Mouse (Mus musculus): ENCODE measurements around the gene Fbxo24. TPM values are rescaled to one million over a fixed set of nuclear protein-coding genes. Genes with fewer than 3 reads are reported as not detected.

Fbxo24 gene
- polyA plus RNA-seq (2014; fragmentation: Nextera tagmentation; extraction: Ambion mirVana): 0.18 TPM in 1 of 2 replicates, not detected in the other

GRCm38 (mm10) chr5:137628498-137629305 lies at the start of gene Fbxo24, which contains the start of the genes Lrch4 and Gm20605:
Fbxo24 (minus strand) TSS chr5:137629002.
Lrch4 (plus strand) TSS chr5:137629121.
Gm20605 (plus strand) TSS chr5:137629175.
- H3K36me3 ChIP-seq (ENCODE audit: control insufficient read depth, insufficient read depth, low read length): peaks cover under 1% of the 10 kb centered on the region; the same call in 1 of the 2 replicates
- H3K4me3 ChIP-seq (ENCODE audit: low read depth, low read length): peak within 1 kb of the TSS; percentile 81
- H3K9ac ChIP-seq (ENCODE audit: low read depth, low read length): peak within 1 kb of the TSS; percentile 86
- ATAC-seq (replicated peaks; ENCODE audit: low FRiP score) (peak; percentile 95), DNase-seq (ENCODE audit: low spot score) (peak; percentile 97)
- no peaks in the 10 kb centered on the region for H3K27me3 ChIP-seq (replicated peaks; ENCODE audit: control insufficient read depth, insufficient read depth, low read length)
- peak within 1 kb of the TSS; percentile 98 for H3K27ac ChIP-seq (ENCODE audit: low read depth, low read length)
- WGBS: under 1% methylated on average over 46 of the region's 46 CpGs
- H3K4me2 ChIP-seq: peak within 1 kb of the TSS; percentile 96
- H3K4me1 ChIP-seq (replicated peaks; ENCODE audit: control insufficient read depth, insufficient read depth, low read length): peaks cover 30% of the 10 kb centered on the region
- no peaks in the 10 kb centered on the region for H3K9me3 ChIP-seq (ENCODE audit: control insufficient read depth, low read length)

GRCm38 (mm10) chr5:137677859-137678258 lies 49.1 kb upstream of the Fbxo24 start:
- Histone ChIP-seq H3K27ac (ENCODE audit: low read depth, low read length) (no peak overlapping the region), H3K9me3 (ENCODE audit: control insufficient read depth, low read length) (no peaks in the 10 kb centered on the region), H3K27me3 (replicated peaks; ENCODE audit: control insufficient read depth, insufficient read depth, low read length) (no peaks in the 10 kb centered on the region), H3K4me2 (no peak overlapping the region), H3K9ac (ENCODE audit: low read depth, low read length) (no peak overlapping the region), H3K4me3 (ENCODE audit: low read depth, low read length) (no peak overlapping the region), H3K4me1 (replicated peaks; ENCODE audit: control insufficient read depth, insufficient read depth, low read length) (peaks cover 27% of the 10 kb centered on the region), H3K36me3 (ENCODE audit: control insufficient read depth, insufficient read depth, low read length) (peaks cover 18% of the 10 kb centered on the region)
- no peak for ATAC-seq (replicated peaks; ENCODE audit: low FRiP score)
- DNase-seq (ENCODE audit: low spot score): no peak
- WGBS: 93% methylated on average over 8 of the region's 8 CpGs

- Histone ChIP-seq H3K27me3 (replicated peaks; ENCODE audit: control insufficient read depth, insufficient read depth, low read length) (no peaks in the 10 kb centered on the region), H3K4me2 (no peak overlapping the region), H3K36me3 (ENCODE audit: control insufficient read depth, insufficient read depth, low read length) (peaks cover 15% of the 10 kb centered on the region), H3K27ac (ENCODE audit: low read depth, low read length) (no peak overlapping the region), H3K9ac (ENCODE audit: low read depth, low read length) (no peak overlapping the region), H3K4me1 (replicated peaks; ENCODE audit: control insufficient read depth, insufficient read depth, low read length) (peaks cover 30% of the 10 kb centered on the region), H3K4me3 (ENCODE audit: low read depth, low read length) (no peak overlapping the region), H3K9me3 (ENCODE audit: control insufficient read depth, low read length) (no peaks in the 10 kb centered on the region)
- ATAC-seq (replicated peaks; ENCODE audit: low FRiP score) (no peak), DNase-seq (ENCODE audit: low spot score) (no peak)
- WGBS: 89% methylated on average over 8 of the region's 8 CpGs
Measured at GRCm38 (mm10) chr5:137674786-137675185, 46.0 kb upstream of the Fbxo24 start.

GRCm38 (mm10) chr5:137673015-137673414 lies 44.2 kb upstream of the Fbxo24 start:
- peak overlapping the region; percentile 28 for H3K4me2 ChIP-seq
- WGBS: 58% methylated on average over 6 of the region's 6 CpGs
- H3K4me1 ChIP-seq (replicated peaks; ENCODE audit: control insufficient read depth, insufficient read depth, low read length): peaks cover 30% of the 10 kb centered on the region
- H3K27ac ChIP-seq (ENCODE audit: low read depth, low read length): peak overlapping the region; percentile 6; the same call in 1 of the 2 replicates
- H3K9me3 ChIP-seq (ENCODE audit: control insufficient read depth, low read length): no peaks in the 10 kb centered on the region
- peaks cover 8% of the 10 kb centered on the region for H3K36me3 ChIP-seq (ENCODE audit: control insufficient read depth, insufficient read depth, low read length)
- H3K27me3 ChIP-seq (replicated peaks; ENCODE audit: control insufficient read depth, insufficient read depth, low read length): no peaks in the 10 kb centered on the region
- H3K4me3 ChIP-seq (ENCODE audit: low read depth, low read length): no peak overlapping the region
- H3K9ac ChIP-seq (ENCODE audit: low read depth, low read length): 0 out of 2 replicates have a peak overlapping the region, but pooled peaks have one; percentile 13
- no peak for DNase-seq (ENCODE audit: low spot score)
- ATAC-seq (replicated peaks; ENCODE audit: low FRiP score): peak; percentile 82

DNA sequence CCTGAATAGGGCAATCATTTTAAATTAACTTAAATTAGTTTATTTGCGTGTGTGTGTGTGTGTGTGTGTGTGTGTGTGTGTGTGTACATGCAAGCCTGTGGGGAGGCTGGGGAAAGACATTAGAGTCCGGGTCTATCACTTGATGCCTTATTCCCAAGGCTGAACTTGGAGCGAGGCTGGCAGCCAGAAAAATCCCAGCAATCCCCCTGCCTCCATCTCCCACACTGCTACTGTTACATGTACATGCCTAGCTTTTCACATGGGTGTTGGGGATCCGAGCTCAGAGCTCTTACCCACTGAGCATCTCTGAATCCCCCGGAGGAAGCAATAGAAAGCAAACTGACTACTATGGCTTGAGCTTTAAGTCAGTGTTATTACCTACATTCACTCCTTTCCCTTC lies 43.6 kb upstream of the Fbxo24 start:
- DNase-seq (ENCODE audit: low spot score): no peak
- H3K4me3 ChIP-seq (ENCODE audit: low read depth, low read length): no peak overlapping the region
- H3K9me3 ChIP-seq (ENCODE audit: control insufficient read depth, low read length): no peaks in the 10 kb centered on the region
- no peak overlapping the region for H3K9ac ChIP-seq (ENCODE audit: low read depth, low read length)
- peaks cover 12% of the 10 kb centered on the region for H3K36me3 ChIP-seq (ENCODE audit: control insufficient read depth, insufficient read depth, low read length)
- peak overlapping the region; percentile 28 for H3K4me2 ChIP-seq
- H3K27me3 ChIP-seq (replicated peaks; ENCODE audit: control insufficient read depth, insufficient read depth, low read length): no peaks in the 10 kb centered on the region
- 84% methylated on average over 5 of the region's 5 CpGs for WGBS
- ATAC-seq (replicated peaks; ENCODE audit: low FRiP score): no peak
- H3K4me1 ChIP-seq (replicated peaks; ENCODE audit: control insufficient read depth, insufficient read depth, low read length): peaks cover 30% of the 10 kb centered on the region
- peak overlapping the region; percentile 45 for H3K27ac ChIP-seq (ENCODE audit: low read depth, low read length)

GRCm38 (mm10) chr5:137671443-137672240 lies 42.8 kb upstream of the Fbxo24 start:
- ATAC-seq (replicated peaks; ENCODE audit: low FRiP score) (peak; percentile 30; the same call in 1 of the 2 replicates), DNase-seq (ENCODE audit: low spot score) (no peak)
- H3K27ac ChIP-seq (ENCODE audit: low read depth, low read length): peak overlapping the region; percentile 45
- H3K4me2 ChIP-seq: peak overlapping the region; percentile 28; the same call in 1 of the 2 replicates
- no peak overlapping the region for H3K4me3 ChIP-seq (ENCODE audit: low read depth, low read length)
- H3K9me3 ChIP-seq (ENCODE audit: control insufficient read depth, low read length): no peaks in the 10 kb centered on the region
- no peak overlapping the region for H3K9ac ChIP-seq (ENCODE audit: low read depth, low read length)
- 25% methylated on average over 9 of the region's 9 CpGs for WGBS
- H3K4me1 ChIP-seq (replicated peaks; ENCODE audit: control insufficient read depth, insufficient read depth, low read length): peaks cover 30% of the 10 kb centered on the region
- H3K36me3 ChIP-seq (ENCODE audit: control insufficient read depth, insufficient read depth, low read length): peaks cover 11% of the 10 kb centered on the region
- no peaks in the 10 kb centered on the region for H3K27me3 ChIP-seq (replicated peaks; ENCODE audit: control insufficient read depth, insufficient read depth, low read length)

DNA sequence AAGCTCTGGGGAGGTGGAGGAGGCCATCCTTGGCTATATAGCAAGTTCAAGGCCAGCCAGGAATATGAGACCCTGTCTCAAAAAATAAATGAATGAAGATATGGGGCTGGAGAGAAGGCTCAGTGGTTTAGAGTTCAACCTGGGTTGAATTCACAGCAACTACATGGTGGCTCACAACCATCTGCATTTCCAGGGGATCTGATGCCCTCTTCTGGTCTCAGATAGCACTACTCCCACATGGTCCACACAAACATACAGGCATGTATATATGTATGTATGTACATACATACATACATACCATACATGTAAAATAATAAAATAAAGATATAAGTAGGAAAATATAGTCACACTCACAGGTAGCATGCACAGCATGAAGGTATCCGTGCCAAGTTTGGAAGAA lies 41.4 kb upstream of the Fbxo24 start:
- H3K9me3 ChIP-seq (ENCODE audit: control insufficient read depth, low read length): no peaks in the 10 kb centered on the region
- no peaks in the 10 kb centered on the region for H3K27me3 ChIP-seq (replicated peaks; ENCODE audit: control insufficient read depth, insufficient read depth, low read length)
- no peak overlapping the region for H3K4me2 ChIP-seq
- peaks cover 30% of the 10 kb centered on the region for H3K4me1 ChIP-seq (replicated peaks; ENCODE audit: control insufficient read depth, insufficient read depth, low read length)
- no peak overlapping the region for H3K4me3 ChIP-seq (ENCODE audit: low read depth, low read length)
- WGBS: 84% methylated on average over 1 of the region's 1 CpGs
- DNase-seq (ENCODE audit: low spot score) (no peak), ATAC-seq (replicated peaks; ENCODE audit: low FRiP score) (no peak)
- no peak overlapping the region for H3K27ac ChIP-seq (ENCODE audit: low read depth, low read length)
- no peak overlapping the region for H3K9ac ChIP-seq (ENCODE audit: low read depth, low read length)
- peaks cover 16% of the 10 kb centered on the region for H3K36me3 ChIP-seq (ENCODE audit: control insufficient read depth, insufficient read depth, low read length)

GRCm38 (mm10) chr5:137668971-137669370 lies 40.2 kb upstream of the Fbxo24 start:
- ATAC-seq (replicated peaks; ENCODE audit: low FRiP score): no peak
- Histone ChIP-seq H3K27ac (ENCODE audit: low read depth, low read length) (no peak overlapping the region), H3K36me3 (ENCODE audit: control insufficient read depth, insufficient read depth, low read length) (peaks cover 27% of the 10 kb centered on the region), H3K4me1 (replicated peaks; ENCODE audit: control insufficient read depth, insufficient read depth, low read length) (peaks cover 26% of the 10 kb centered on the region), H3K9me3 (ENCODE audit: control insufficient read depth, low read length) (no peaks in the 10 kb centered on the region), H3K9ac (ENCODE audit: low read depth, low read length) (no peak overlapping the region), H3K27me3 (replicated peaks; ENCODE audit: control insufficient read depth, insufficient read depth, low read length) (no peaks in the 10 kb centered on the region), H3K4me2 (no peak overlapping the region), H3K4me3 (ENCODE audit: low read depth, low read length) (no peak overlapping the region)
- 80% methylated on average over 10 of the region's 10 CpGs for WGBS
- DNase-seq (ENCODE audit: low spot score): no peak
